Mouse (Mus musculus) Patski (cell line): Measurements from ENCODE around the gene Anapc1. TPM values are rescaled to one million over a fixed set of nuclear protein-coding genes. Genes with fewer than 3 reads are reported as not detected.

Experiments used
- ATAC-seq: fragments of 100-300 bp; one replicate; pipeline ENCODE4 v1.8.0; 2021
- CTCF ChIA-PET: fragments of 350-600 bp; sonication (Branson Sonifier 250); formaldehyde crosslinking; loops from one replicate; lab custom pipeline; 2022; ENCODE audit warnings: inconsistent platforms; lab: Charles Lee
- POLR2A ChIA-PET: fragments of 350-600 bp; sonication (Branson Sonifier 250); formaldehyde crosslinking; loops from one replicate; lab custom pipeline; 2022; ENCODE audit warnings: antibody characterized with exemption, inconsistent platforms; lab: Charles Lee
- DNase-seq: peaks from one replicate; pipeline ENCODE4 v3.0.0-alpha.2; 2011; ENCODE audit warnings: low read depth, low spot score
- H3K27me3 ChIP-seq: fragments of 371-371 bp; one replicate; pipeline ENCODE4 v1.5.1; 2021
- CTCF ChIP-seq: fragments of 100-300 bp; IDR thresholded peaks from one replicate; pipeline ENCODE4 v1.5.1; 2021
- in situ Hi-C: fragments of 300-500 bp; cut with MboI; formaldehyde crosslinking; loops from 3 replicates; pipeline ENCODE4 v1.11.1; 2018; ENCODE audit warnings: low pct_unique_long_range_greater_than_20kb, mixed read lengths
- polyA plus RNA-seq: library from polyadenylated mRNA; unstranded; gene quantifications from one replicate; pipeline ENCODE4 v1.2.3, GENCODE M21; 2021

Anapc1 gene
- polyA plus RNA-seq, 1 experiment from 2014 or later, result 57.0 TPM

DNA sequence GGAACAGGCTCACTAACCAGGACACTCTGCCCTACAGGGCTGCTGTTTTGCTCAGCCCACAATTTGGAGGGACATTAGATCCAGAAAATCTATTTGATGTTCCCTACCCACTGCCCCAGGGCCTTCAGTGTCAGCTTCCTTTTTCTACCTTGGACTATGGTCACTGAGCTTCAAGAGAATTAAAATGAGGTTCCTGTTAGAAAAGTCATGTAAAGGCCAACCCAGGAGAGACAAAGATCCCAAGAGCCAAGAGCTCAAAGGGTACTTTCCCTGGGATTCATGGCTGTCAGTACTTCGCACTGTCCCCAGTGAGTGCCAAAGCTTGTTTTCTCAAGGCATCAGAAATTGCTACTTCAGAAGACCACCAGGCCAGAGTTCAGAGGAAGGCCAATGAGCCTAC lies 28.8 kb upstream of the Anapc1 start:
- no peaks in the 10 kb centered on the region for H3K27me3 ChIP-seq
- ChIA-PET POLR2A (interaction anchor here (0.6 kb wide), 1 partner anchor 12 kb away, joined by 3 read pairs; no protein-coding TSS in a partner anchor), CTCF (interaction anchor here (1.4 kb wide), 1 partner anchor 10 kb away, joined by 4 read pairs; no protein-coding TSS in a partner anchor)
- DNase-seq, result no peak
- no peak for ATAC-seq
- no peak for TF ChIP-seq CTCF
- in situ Hi-C loops, result no loop called here

DNA sequence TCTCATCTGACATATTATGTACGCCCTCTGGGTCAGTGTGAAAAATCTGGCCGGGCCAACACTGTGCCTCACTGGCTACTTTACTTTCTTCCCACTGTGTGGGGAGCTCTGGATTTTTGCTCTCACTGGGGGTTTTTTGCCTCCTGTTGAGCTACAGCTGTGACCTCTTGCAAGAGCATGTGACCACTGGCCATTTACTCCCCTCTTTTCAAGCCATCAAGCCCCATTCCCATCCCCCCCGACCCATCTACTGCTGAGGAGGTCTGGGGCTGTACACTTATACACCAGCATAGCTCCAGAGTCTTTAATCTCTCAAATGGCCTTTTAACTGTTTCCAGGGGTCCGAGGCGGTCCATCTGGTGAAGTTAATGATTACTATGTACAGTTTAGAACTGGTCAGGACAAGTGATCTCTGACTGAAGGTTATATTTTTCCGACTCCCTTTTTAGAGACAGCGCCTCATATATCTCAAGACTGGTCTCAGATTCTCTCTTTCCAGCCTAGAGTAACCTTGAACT lies 27.6 kb upstream of the Anapc1 start:
- TF ChIP-seq CTCF, result no peak
- DNase-seq, result no peak
- CTCF ChIA-PET, result no interaction called here

DNA sequence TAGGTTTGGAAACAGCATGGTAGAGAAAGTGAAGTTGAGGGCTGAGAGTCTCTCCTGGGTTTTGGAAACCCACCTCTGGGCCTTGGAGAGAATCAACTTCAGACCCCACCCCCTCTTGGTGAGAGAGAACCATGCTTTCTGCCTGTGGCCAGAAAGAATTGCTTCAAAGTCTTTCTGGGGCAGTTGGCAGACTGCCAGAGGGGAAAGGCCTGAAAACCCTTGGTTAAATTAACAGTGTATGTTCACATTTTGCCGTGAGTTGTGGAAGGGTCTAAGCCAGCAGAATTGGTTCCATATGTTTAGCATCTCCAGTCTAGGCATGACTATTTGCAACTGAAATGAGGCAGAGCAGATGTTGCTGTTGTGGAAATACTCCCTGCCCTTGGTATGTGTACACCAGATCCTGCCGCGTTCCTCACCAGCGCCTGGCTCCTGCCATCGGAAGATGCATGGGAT lies 26.4 kb upstream of the Anapc1 start:
- POLR2A ChIA-PET, result no interaction called here
- ATAC-seq (no peak), DNase-seq (no peak)
- CTCF ChIA-PET, result no interaction called here
- TF ChIP-seq CTCF, result no peak
- in situ Hi-C loops, result no loop called here
- H3K27me3 ChIP-seq, result no peaks in the 10 kb centered on the region

More for the DNA sequence above, 27.6 kb upstream of the Anapc1 start:
- POLR2A ChIA-PET, result interaction anchor here (0.9 kb wide), 1 partner anchor 15 kb away, joined by 3 read pairs; no protein-coding TSS in a partner anchor
- in situ Hi-C loops, result no loop called here
- no peaks in the 10 kb centered on the region for H3K27me3 ChIP-seq
- ATAC-seq, result no peak

DNA sequence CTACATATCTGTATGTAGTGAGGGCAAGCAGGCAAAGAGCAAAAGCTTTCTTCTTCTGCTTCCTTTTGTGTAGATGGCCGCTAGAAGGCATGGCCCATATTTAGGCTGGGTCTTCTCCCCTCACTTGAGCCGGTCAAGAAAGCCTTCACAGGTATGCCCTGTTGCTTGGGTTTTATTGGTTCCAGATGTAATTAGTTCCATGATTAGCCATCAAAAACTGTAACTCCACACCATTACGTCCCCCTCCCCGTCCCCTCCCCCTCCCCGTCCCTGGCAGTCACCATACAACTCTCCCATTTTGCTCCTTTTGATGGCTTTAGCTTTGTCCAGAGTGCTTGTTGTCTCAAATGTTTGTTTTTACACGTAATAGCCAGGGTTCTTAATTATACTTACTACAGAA lies 25.7 kb upstream of the Anapc1 start:
- DNase-seq (no peak), ATAC-seq (no peak)
- ChIA-PET POLR2A (no interaction called here), CTCF (no interaction called here)
- in situ Hi-C loops, result no loop called here
- H3K27me3 ChIP-seq, result no peaks in the 10 kb centered on the region
- no peak for TF ChIP-seq CTCF

DNA sequence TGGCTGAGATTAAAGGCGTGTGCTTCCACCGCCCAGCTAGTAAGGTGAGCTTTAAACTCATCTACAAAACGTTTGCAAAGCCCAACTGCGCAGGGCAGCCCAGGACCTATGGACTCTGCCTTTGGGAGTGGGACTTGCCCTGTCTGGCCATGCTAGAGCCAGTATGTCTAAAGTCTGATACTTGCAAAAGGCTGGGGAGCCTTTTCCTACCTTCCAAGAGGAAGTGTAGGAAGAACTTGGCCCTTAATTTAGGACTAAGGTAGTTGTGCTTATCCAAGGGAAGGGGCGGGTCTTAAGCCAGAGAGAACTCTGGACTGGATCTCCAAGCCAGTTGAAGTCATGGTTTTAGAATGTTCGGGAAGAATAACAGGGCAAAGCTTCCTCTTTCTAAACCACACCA lies 23.4 kb upstream of the Anapc1 start:
- no peak for ATAC-seq
- TF ChIP-seq CTCF, result no peak
- H3K27me3 ChIP-seq, result peaks cover 5% of the 10 kb centered on the region
- no peak for DNase-seq
- POLR2A ChIA-PET, result no interaction called here
- CTCF ChIA-PET, result no interaction called here
- in situ Hi-C loops, result no loop called here

DNA sequence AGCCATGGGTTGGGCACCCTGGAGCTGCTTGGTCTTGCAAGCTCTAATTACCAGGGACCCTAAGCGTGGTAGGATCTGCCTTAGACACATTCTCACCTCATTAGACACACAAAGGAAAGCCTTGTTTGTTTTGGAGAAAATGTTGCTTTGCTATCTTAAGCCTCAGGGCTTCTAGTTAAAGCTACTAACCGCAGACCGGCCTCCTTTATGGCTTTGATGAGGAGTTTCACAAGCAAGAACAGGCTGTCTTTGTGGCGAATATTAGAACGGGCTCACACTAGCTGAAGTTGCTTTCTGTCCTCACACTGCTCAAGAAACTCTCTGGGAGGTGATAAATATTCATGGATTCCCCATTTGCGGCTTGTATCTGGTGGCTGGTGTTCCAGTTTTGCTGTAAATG lies 22.1 kb upstream of the Anapc1 start:
- DNase-seq, result peak; percentile 82
- POLR2A ChIA-PET, result interaction anchor here (1.2 kb wide), 1 partner anchor 29 kb away, joined by 3 read pairs; no protein-coding TSS in a partner anchor
- CTCF ChIA-PET, result interaction anchor here (2.3 to 3.2 kb wide), 2 partner anchors 11 to 62 kb away, joined by 13 to 20 read pairs; partner anchors contain the start of gene Mertk

DNA sequence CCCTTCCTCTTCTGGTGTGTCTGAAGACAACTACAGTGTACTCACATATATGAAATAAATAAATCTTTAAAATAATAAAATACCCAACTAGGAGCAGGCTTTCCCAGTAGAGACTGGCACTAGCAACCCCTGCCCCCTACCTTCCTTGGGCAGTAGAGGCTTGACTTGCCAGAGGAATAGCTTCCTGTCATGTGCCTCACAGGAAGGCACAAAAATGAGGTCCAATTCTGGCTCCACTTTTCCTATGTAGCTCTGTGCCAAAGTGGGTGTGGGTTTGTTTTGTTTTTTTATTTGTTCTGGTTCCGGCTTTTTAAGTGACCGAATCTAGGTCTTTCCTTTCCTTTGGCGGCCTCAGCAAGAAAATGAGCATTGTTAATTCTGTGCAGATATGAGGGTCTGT lies 17.3 kb upstream of the Anapc1 start:
- CTCF ChIA-PET, result interaction anchor here (1.3 kb wide), 1 partner anchor 116 kb away, joined by 3 read pairs; no protein-coding TSS in a partner anchor
- TF ChIP-seq CTCF, result no peak
- ATAC-seq (no peak), DNase-seq (no peak)
- in situ Hi-C loops, result no loop called here
- POLR2A ChIA-PET, result no interaction called here
- peaks cover 12% of the 10 kb centered on the region for H3K27me3 ChIP-seq

More for the DNA sequence above, 22.1 kb upstream of the Anapc1 start:
- H3K27me3 ChIP-seq, result peaks cover 6% of the 10 kb centered on the region
- ATAC-seq, result peak; percentile 82
- in situ Hi-C loops, result no loop called here
- no peak for TF ChIP-seq CTCF

DNA sequence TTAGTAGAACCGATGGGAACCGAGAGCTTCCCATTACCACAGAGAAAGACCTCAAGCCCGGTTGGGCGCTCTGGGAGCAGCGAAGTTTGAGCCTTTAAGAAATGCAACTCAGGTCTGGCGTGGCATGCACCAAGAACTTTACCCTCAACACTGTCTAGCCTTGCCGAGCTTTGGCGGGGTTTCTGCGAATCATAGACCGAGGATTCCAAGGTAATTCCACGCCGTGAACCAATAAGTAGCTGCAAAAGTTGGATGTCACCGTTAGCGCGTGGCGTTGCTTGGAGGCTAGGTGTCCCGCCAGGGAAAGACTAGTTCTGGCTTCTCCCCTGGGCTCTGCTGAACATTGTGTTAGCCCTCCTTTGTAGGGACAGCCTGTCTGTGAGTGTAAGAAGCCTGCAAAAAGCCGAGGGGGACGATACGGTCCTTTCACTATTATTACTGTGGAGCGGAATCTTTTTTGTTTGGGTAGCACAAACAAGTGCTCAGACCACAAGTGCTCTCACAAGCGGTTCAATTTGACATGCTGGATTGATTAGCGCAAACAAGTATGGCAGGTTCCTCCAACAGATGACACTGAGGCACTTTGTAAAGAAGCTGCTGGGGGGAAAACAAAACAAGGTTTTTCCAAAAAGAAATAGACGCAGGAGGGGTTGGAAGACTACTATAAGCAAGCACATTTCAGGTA lies 12.2 kb upstream of the Anapc1 start:
- in situ Hi-C loops, result loop anchor here (5.0 kb wide), 2 partner anchors 38 to 118 kb away; partner anchors contain the start of gene Tmem87b
- no peak for TF ChIP-seq CTCF
- POLR2A ChIA-PET, result interaction anchor here (0.9 to 1.8 kb wide), 4 partner anchors 15 to 119 kb away, joined by 3 to 7 read pairs (median 6); partner anchors contain the start of gene Tmem87b
- CTCF ChIA-PET, result interaction anchor here (1.6 to 8.7 kb wide), 6 partner anchors 9 to 116 kb away, joined by 4 to 91 read pairs (median 12); partner anchors contain the start of gene Tmem87b
- peak; percentile 33 for ATAC-seq
- H3K27me3 ChIP-seq, result peaks cover 6% of the 10 kb centered on the region
- no peak for DNase-seq

DNA sequence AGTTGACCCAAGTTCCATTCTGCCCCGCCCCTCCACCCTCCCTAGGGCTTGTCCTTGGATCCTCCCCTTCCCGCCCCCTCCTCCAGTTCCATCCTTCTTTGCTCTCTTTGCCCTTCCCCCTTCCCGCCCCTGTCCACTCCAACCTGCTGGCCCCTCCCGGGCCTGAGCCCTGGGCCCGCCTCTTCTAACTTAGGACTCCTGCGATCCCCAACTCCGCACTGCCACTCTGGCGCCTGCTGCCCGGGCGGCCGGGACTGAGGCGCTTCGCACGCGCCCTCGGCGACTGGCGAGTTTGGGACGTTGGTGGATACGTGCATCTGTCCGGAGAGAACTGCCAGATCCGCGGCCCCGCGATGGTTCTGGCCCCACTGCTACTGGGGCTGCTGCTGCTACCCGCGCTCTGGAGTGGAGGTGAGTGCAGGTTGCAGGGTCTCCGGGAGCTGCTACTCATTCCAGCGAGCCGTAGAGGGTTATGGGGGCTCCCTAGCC lies 11.5 kb upstream of the Anapc1 start, which contains the start of gene Mertk:
Gene Mertk, plus strand, starts transcription at position 264 of the 489 bp plus-strand sequence.
- ChIA-PET POLR2A (interaction anchor here (0.5 to 1.8 kb wide), 5 partner anchors 73 to 149 kb away, joined by 3 to 7 read pairs (median 6); partner anchors contain the start of gene Tmem87b), CTCF (interaction anchor here (1.1 to 8.7 kb wide), 8 partner anchors 9 to 122 kb away, joined by 3 to 91 read pairs (median 11); partner anchors contain the start of gene Tmem87b)
- DNase-seq, result no peak
- peaks cover 6% of the 10 kb centered on the region for H3K27me3 ChIP-seq
- ATAC-seq, result peak; percentile 71
- in situ Hi-C loops, result loop anchor here (5.0 kb wide), 2 partner anchors 39 to 119 kb away; partner anchors contain the start of gene Tmem87b
- no peak for TF ChIP-seq CTCF

DNA sequence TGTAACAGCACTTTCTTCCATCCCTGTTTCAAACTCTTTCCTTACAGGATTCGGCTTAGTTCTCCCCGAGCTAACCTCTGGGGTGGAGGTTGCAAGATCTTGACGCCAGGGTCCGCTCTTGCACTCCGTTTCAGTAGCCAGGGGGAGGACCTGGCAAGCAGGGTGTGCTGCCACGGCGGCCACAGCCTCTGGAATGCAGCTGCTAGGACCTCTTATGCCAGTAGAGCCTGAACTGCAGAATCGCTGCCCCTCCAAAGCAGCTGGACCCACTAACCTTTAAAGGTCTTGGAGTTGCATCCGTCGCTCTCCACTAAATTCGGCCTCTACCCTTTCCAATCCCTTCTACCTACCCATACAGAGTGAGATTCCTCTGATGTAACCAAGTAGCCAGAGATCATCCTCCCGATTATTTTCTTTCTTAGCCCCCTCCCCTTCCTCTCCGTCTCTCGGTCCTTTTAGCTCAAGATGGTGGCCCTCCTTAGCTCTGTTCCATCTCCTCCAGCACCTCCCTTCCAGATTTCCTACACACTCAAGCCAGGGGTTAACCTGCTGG lies 11.0 kb upstream of the Anapc1 start:
- in situ Hi-C loops, result loop anchor here (5.0 kb wide), 2 partner anchors 39 to 119 kb away; partner anchors contain the start of gene Tmem87b
- H3K27me3 ChIP-seq, result peaks cover 6% of the 10 kb centered on the region
- TF ChIP-seq CTCF, result peak; percentile 93
- POLR2A ChIA-PET, result interaction anchor here (0.5 to 1.8 kb wide), 7 partner anchors 73 to 150 kb away, joined by 3 to 7 read pairs (median 4); partner anchors contain the start of gene Tmem87b
- CTCF ChIA-PET, result interaction anchor here (0.9 to 8.7 kb wide), 10 partner anchors 10 to 148 kb away, joined by 3 to 91 read pairs (median 7); partner anchors contain the start of gene Tmem87b
- peak; percentile 55 for DNase-seq
- peak; percentile 79 for ATAC-seq
